Mouse (Mus musculus): ENCODE measurements around the gene Zfp362. TPM values are rescaled to one million over a fixed set of nuclear protein-coding genes. Genes with fewer than 3 reads are reported as not detected.

The Zfp362 gene
- polyA plus RNA-seq, 1 experiment from 2014 or later: 40.1 TPM

Other genes starting within 250 kb of the Zfp362 start
- gene Zscan20, start 195.9 kb downstream of the Zfp362 start, polyA plus RNA-seq (2015; fragmentation: Nextera tagmentation; extraction: Ambion mirVana): 5.3 and 6.1 TPM in 2 replicates
- 1.9 and 2.5 TPM in 2 replicates for gene Tlr12, start 187.4 kb downstream of the Zfp362 start, polyA plus RNA-seq (2015; fragmentation: Nextera tagmentation; extraction: Ambion mirVana)
- gene Phc2, start 151.3 kb downstream of the Zfp362 start, polyA plus RNA-seq (2015; fragmentation: Nextera tagmentation; extraction: Ambion mirVana): 70.0 and 72.2 TPM in 2 replicates
- 0.28 and 0.34 TPM in 2 replicates for gene A3galt2, start 50.7 kb downstream of the Zfp362 start, polyA plus RNA-seq (2015; fragmentation: Nextera tagmentation; extraction: Ambion mirVana)
- gene Trim62, start 77.5 kb upstream of the Zfp362 start, polyA plus RNA-seq (2015; fragmentation: Nextera tagmentation; extraction: Ambion mirVana): 21.3 and 21.5 TPM in 2 replicates
- gene Azin2, start 156.4 kb upstream of the Zfp362 start, polyA plus RNA-seq (2015; fragmentation: Nextera tagmentation; extraction: Ambion mirVana): 19.1 and 23.2 TPM in 2 replicates
- gene Ak2, start 185.9 kb upstream of the Zfp362 start, polyA plus RNA-seq (2015; fragmentation: Nextera tagmentation; extraction: Ambion mirVana): 82.4 and 83.2 TPM in 2 replicates

All from midbrain, embryonic 15.5 days (tissue).